Mouse (Mus musculus) heart, postnatal 0 days (tissue): ENCODE results near the gene Mdfic.

Experiments used
- CTCF ChIP-seq: IDR thresholded peaks from 2 replicates; pipeline ENCODE4 v1.5.1; 2016; ENCODE audit warnings: antibody characterized with exemption, control low read depth, low read depth
- EP300 ChIP-seq: IDR thresholded peaks from 2 replicates; pipeline ENCODE4 v1.6.1; 2016; ENCODE audit warnings: antibody characterized with exemption, low read depth

DNA sequence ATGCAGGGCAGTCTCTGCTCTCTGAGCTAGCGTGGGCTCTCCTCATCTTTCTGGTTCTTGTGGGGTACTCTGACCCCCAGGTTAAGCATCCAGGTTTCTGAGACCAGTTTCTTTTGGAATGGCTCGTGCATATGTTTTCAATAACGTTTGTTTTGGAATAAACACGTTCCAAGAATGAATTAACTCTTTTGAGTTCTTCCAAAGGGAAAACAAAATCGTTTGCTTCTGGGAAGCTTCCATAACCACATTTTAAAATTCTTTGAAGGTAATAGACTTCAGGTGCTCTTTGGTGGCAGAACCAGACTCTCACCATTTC, 1.2 kb downstream of the Mdfic start:
- TF ChIP-seq CTCF (no peak), EP300 (no peak)
